Mouse (Mus musculus) T-helper 17 cell (primary cell): ENCODE measurements around the gene Nktr.

Experiments
- in situ Hi-C, 2 experiments: fragments of 300-600 bp; cut with MboI, MseI; formaldehyde crosslinking; loops; 1 replicate in 1 of 2; 2 replicates in 1 of 2; pipeline ENCODE4 v1.15.1; 2025; ENCODE audit warnings: high pct_unique_total_duplicates in 2 of 2

Nktr gene

DNA sequence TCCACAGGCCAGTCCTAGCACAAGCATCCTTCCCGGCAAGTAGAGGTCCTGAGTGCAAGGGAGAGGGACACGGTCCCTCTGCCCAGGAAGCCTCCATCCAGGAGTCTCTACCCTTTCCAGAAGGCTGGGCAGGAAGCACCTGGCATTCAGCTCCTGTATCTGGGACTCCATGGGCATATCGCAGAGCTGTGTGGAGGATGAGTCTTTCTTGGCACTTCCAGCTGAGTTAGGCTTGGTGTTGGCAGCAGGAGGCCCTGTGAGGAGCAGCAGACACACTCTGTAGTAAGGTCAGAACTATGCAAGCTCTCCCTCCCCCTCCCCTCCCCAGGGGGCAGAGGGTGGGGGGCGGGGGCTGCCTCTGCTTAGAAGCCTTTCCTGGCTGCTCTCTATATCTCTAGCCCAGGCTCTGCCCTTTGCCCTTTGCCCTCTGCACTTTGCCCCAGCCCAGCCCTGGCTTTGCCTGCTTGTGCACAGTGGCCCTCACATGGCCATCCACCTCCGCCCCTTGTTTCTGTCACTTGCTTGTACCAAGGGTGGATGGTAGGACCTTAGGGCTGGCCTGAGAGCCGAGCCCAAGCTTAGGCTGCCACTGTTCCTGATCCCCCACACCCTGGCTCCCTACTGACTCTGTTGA is 80.0 kb downstream of the Nktr start:
- in situ Hi-C loops: loop anchor here in 1 of 2 experiments (25.0 kb wide), 1 partner anchor 813 kb away; no protein-coding TSS in a partner anchor

DNA sequence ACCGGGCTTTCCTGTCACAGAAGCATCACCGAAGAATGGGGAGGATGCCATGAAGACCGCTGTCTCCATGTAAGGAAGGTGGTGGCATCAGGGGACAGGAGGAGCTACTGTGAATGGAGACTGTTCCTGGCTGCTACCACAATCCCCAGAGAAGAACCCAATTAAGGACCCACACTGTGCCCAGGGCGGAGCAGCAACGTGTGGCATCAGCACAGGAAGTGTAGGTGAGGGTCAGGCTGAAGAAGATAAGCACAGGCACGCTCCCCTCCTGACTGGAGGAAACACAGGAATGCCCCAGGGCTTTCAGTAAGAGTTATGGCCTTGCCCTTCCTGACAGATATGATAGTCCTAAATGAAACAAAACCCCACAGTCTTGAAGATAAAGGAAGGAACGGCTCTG is 83.8 kb downstream of the Nktr start:
- in situ Hi-C loops: no loop called here
